Mouse (Mus musculus) T-cell, adult 2 months (primary cell): Measurements from ENCODE around the gene Ugt1a9.

ENCODE experiments used
- DNase-seq: peaks from one replicate; pipeline ENCODE4 v3.0.0; 2022; ENCODE audit warnings: low spot score

The Ugt1a9 gene

GRCm38 (mm10) chr1:88260114-88260513, 189.5 kb downstream of the Ugt1a9 start:
- no peak for DNase-seq

GRCm38 (mm10) chr1:88260604-88261377, 190.2 kb downstream of the Ugt1a9 start:
- DNase-seq: no peak

GRCm38 (mm10) chr1:88261706-88262105, 191.1 kb downstream of the Ugt1a9 start:
- no peak for DNase-seq

GRCm38 (mm10) chr1:88262255-88262654, 191.7 kb downstream of the Ugt1a9 start:
- no peak for DNase-seq

- DNase-seq: no peak
These were observed 192.4 kb downstream of the Ugt1a9 start for GRCm38 (mm10) chr1:88262961-88263360.

- DNase-seq: no peak
These were observed 193.2 kb downstream of the Ugt1a9 start for GRCm38 (mm10) chr1:88263778-88264177.

- DNase-seq: no peak
These were observed 193.8 kb downstream of the Ugt1a9 start for GRCm38 (mm10) chr1:88264237-88264868.

GRCm38 (mm10) chr1:88264869-88265240, 194.3 kb downstream of the Ugt1a9 start:
- DNase-seq: no peak

- no peak for DNase-seq
These were observed 195.5 kb downstream of the Ugt1a9 start for GRCm38 (mm10) chr1:88266123-88266522.

GRCm38 (mm10) chr1:88267489-88267888, 196.9 kb downstream of the Ugt1a9 start:
- DNase-seq: no peak

- no peak for DNase-seq
These were observed 197.5 kb downstream of the Ugt1a9 start for GRCm38 (mm10) chr1:88268070-88268469.
